Mouse (Mus musculus) CH12.LX (cell line): ENCODE data around the gene Tfap4. TPM values are rescaled to one million over a fixed set of nuclear protein-coding genes. Genes with fewer than 3 reads are reported as not detected.

Source experiments
- DNase-seq: peaks from one replicate; pipeline ENCODE4 v3.0.0-alpha.2; 2013; ENCODE audit errors: extremely low read depth
- H3K27ac ChIP-seq: 2 replicates; pipeline ENCODE4 v1.5.1; 2012; ENCODE audit warnings: low read depth, mild to moderate bottlenecking, control low read depth, moderate library complexity; ENCODE audit not compliant: insufficient read depth
- H3K27me3 ChIP-seq: replicated peaks from 2 replicates; pipeline ENCODE3; 2012; ENCODE audit warnings: inconsistent platforms
- H3K36me3 ChIP-seq, 2 experiments: replicated peaks in 1 of 2; 2 replicates each; pipeline versions ENCODE3 to v1.6.1; 2012; ENCODE audit warnings: inconsistent platforms in 1 of 2, low read length in 1 of 2, mild to moderate bottlenecking in 1 of 2, mixed read lengths in 1 of 2, moderate library complexity in 1 of 2; ENCODE audit not compliant: control insufficient read depth in 1 of 2, insufficient read depth in 1 of 2
- H3K4me1 ChIP-seq, 2 experiments: 2 replicates each; pipeline ENCODE4 v1.6.1; 2012; ENCODE audit warnings: inconsistent platforms in 1 of 2, moderate library complexity in 1 of 2; ENCODE audit not compliant: insufficient read depth in 2 of 2, control insufficient read depth in 1 of 2
- H3K4me2 ChIP-seq: 2 replicates; pipeline ENCODE4 v1.6.1; 2012; ENCODE audit warnings: low read depth, mild to moderate bottlenecking, control low read depth; ENCODE audit not compliant: poor library complexity, insufficient read depth, severe bottlenecking
- H3K4me3 ChIP-seq, 3 experiments: fragments of 150-350 bp in 1 of 3; sonication (generic) in 1 of 3; replicated peaks in 1 of 3; 2 replicates each; pipeline versions ENCODE3 to v1.5.1; 2011 to 2012; ENCODE audit warnings: low read depth in 2 of 3, low read length in 2 of 3, mild to moderate bottlenecking in 2 of 3, moderate library complexity in 2 of 3, control low read depth in 1 of 3, improper control_type of control experiment in 1 of 3, inconsistent platforms in 1 of 3, mixed read lengths in 1 of 3; ENCODE audit not compliant: poor library complexity in 1 of 3
- H3K79me2 ChIP-seq: replicated peaks from 2 replicates; pipeline ENCODE4 v1.6.1; 2012; ENCODE audit warnings: mild to moderate bottlenecking, moderate library complexity; ENCODE audit not compliant: control insufficient read depth, poor library complexity, insufficient read depth, severe bottlenecking; ENCODE audit errors: extremely low read depth
- H3K9ac ChIP-seq: 2 replicates; pipeline ENCODE4 v1.6.1; 2012; ENCODE audit warnings: low read depth, mild to moderate bottlenecking, control low read depth, moderate library complexity; ENCODE audit not compliant: insufficient read depth
- H3K9me3 ChIP-seq: replicated peaks from 2 replicates; pipeline ENCODE3; 2012; ENCODE audit warnings: low read length, inconsistent platforms, mixed read lengths
- BHLHE40 ChIP-seq: IDR thresholded peaks from 2 replicates; pipeline ENCODE4 v1.6.1; 2011; ENCODE audit warnings: mild to moderate bottlenecking, low read depth, low read length, improper control_type of control experiment
- CHD1 ChIP-seq: IDR thresholded peaks from 2 replicates; pipeline ENCODE4 v1.6.1; 2012; ENCODE audit warnings: low read depth, low read length, improper control_type of control experiment, inconsistent platforms
- CHD2 ChIP-seq: IDR thresholded peaks from 2 replicates; pipeline ENCODE4 v1.6.1; 2011; ENCODE audit warnings: low read length, improper control_type of control experiment
- CTCF ChIP-seq, 2 experiments: IDR thresholded peaks in 1 of 2; conservative IDR thresholded peaks in 1 of 2; 2 replicates each; pipeline ENCODE4 v1.5.1; 2011 to 2012; ENCODE audit warnings: low read depth in 2 of 2, low read length in 2 of 2, improper control_type of control experiment in 1 of 2, inconsistent platforms in 1 of 2, mild to moderate bottlenecking in 1 of 2, moderate library complexity in 1 of 2
- E2F4 ChIP-seq: IDR thresholded peaks from 2 replicates; pipeline ENCODE4 v1.6.1; 2011; ENCODE audit warnings: low read depth, low read length, improper control_type of control experiment; ENCODE audit not compliant: insufficient replicate concordance
- ELF1 ChIP-seq: IDR thresholded peaks from 2 replicates; pipeline ENCODE4 v1.6.1; 2014; ENCODE audit warnings: low read depth, mild to moderate bottlenecking, inconsistent platforms, low read length, improper control_type of control experiment
- EP300 ChIP-seq: IDR thresholded peaks from 2 replicates; pipeline ENCODE4 v1.6.1; 2011; ENCODE audit warnings: low read length, improper control_type of control experiment
- ETS1 ChIP-seq: conservative IDR thresholded peaks from 2 replicates; pipeline ENCODE4 v1.6.1; 2012; ENCODE audit warnings: low read depth, mild to moderate bottlenecking, inconsistent platforms, low read length, improper control_type of control experiment, moderate library complexity
- GABPA ChIP-seq: IDR thresholded peaks from 2 replicates; pipeline ENCODE4 v1.6.1; 2012; ENCODE audit warnings: low read depth, low read length, improper control_type of control experiment, inconsistent platforms; ENCODE audit not compliant: insufficient replicate concordance
- HCFC1 ChIP-seq: IDR thresholded peaks from 2 replicates; pipeline ENCODE4 v1.6.1; 2012; ENCODE audit warnings: low read depth, mild to moderate bottlenecking, inconsistent platforms, low read length, improper control_type of control experiment
- IRF4 ChIP-seq: IDR thresholded peaks from 2 replicates; pipeline ENCODE4 v1.6.1; 2014; ENCODE audit warnings: low read depth, mild to moderate bottlenecking, inconsistent platforms, low read length, improper control_type of control experiment
- JUN ChIP-seq: IDR thresholded peaks from 2 replicates; pipeline ENCODE4 v1.6.1; 2011; ENCODE audit warnings: low read depth, mild to moderate bottlenecking, low read length, improper control_type of control experiment, moderate library complexity; ENCODE audit not compliant: insufficient read depth
- JUND ChIP-seq: conservative IDR thresholded peaks from 2 replicates; pipeline ENCODE4 v1.6.1; 2011; ENCODE audit warnings: low read depth, low read length, improper control_type of control experiment
- KAT2A ChIP-seq: IDR thresholded peaks from 2 replicates; pipeline ENCODE4 v1.6.1; 2012; ENCODE audit warnings: low read length, improper control_type of control experiment, inconsistent platforms; ENCODE audit not compliant: insufficient replicate concordance
- MAFK ChIP-seq: IDR thresholded peaks from 2 replicates; pipeline ENCODE4 v1.6.1; 2011; ENCODE audit warnings: low read length, improper control_type of control experiment; ENCODE audit not compliant: insufficient replicate concordance
- MAX ChIP-seq: IDR thresholded peaks from 2 replicates; pipeline ENCODE4 v1.6.1; 2011; ENCODE audit warnings: low read length, improper control_type of control experiment
- MAZ ChIP-seq: IDR thresholded peaks from 2 replicates; pipeline ENCODE4 v1.6.1; 2012; ENCODE audit warnings: low read depth, mild to moderate bottlenecking, inconsistent platforms, low read length, improper control_type of control experiment, moderate library complexity
- MEF2A ChIP-seq: IDR thresholded peaks from 2 replicates; pipeline ENCODE4 v1.6.1; 2014; ENCODE audit warnings: low read depth, mild to moderate bottlenecking, inconsistent platforms, low read length, improper control_type of control experiment, borderline replicate concordance
- MXI1 ChIP-seq: IDR thresholded peaks from 2 replicates; pipeline ENCODE4 v1.6.1; 2011; ENCODE audit warnings: mild to moderate bottlenecking, low read depth, low read length, improper control_type of control experiment
- MYC ChIP-seq: IDR thresholded peaks from 2 replicates; pipeline ENCODE4 v1.6.1; 2011; ENCODE audit warnings: low read depth, mild to moderate bottlenecking, improper control_type of control experiment, low read length
- NELFE ChIP-seq: IDR thresholded peaks from 2 replicates; pipeline ENCODE4 v1.6.1; 2011; ENCODE audit warnings: low read depth, low read length, improper control_type of control experiment
- NRF1 ChIP-seq: IDR thresholded peaks from 2 replicates; pipeline ENCODE4 v1.6.1; 2014; ENCODE audit warnings: low read depth, mild to moderate bottlenecking, inconsistent platforms, low read length, improper control_type of control experiment, moderate library complexity
- PAX5 ChIP-seq: IDR thresholded peaks from 2 replicates; pipeline ENCODE4 v1.6.1; 2012; ENCODE audit warnings: low read length, inconsistent platforms, mixed read lengths
- POLR2A ChIP-seq: IDR thresholded peaks from 2 replicates; pipeline ENCODE4 v1.6.1; 2011; ENCODE audit warnings: low read depth, mild to moderate bottlenecking, improper control_type of control experiment, low read length
- POLR2AphosphoS2 ChIP-seq: IDR thresholded peaks from 2 replicates; pipeline ENCODE4 v1.6.1; 2011; ENCODE audit warnings: low read depth, low read length, improper control_type of control experiment
- RAD21 ChIP-seq: IDR thresholded peaks from 2 replicates; pipeline ENCODE4 v1.6.1; 2011; ENCODE audit warnings: low read depth, mild to moderate bottlenecking, low read length, improper control_type of control experiment, moderate library complexity
- RCOR1 ChIP-seq: conservative IDR thresholded peaks from 2 replicates; pipeline ENCODE4 v1.6.1; 2012; ENCODE audit warnings: low read depth, mild to moderate bottlenecking, inconsistent platforms, low read length, improper control_type of control experiment
- SIN3A ChIP-seq: IDR thresholded peaks from 2 replicates; pipeline ENCODE4 v1.6.1; 2012; ENCODE audit warnings: low read length, improper control_type of control experiment, inconsistent platforms
- SMC3 ChIP-seq: IDR thresholded peaks from 2 replicates; pipeline ENCODE4 v1.6.1; 2011; ENCODE audit warnings: low read depth, low read length, improper control_type of control experiment
- TBP ChIP-seq: conservative IDR thresholded peaks from 2 replicates; pipeline ENCODE4 v1.6.1; 2011; ENCODE audit warnings: low read depth, low read length, improper control_type of control experiment
- TCF12 ChIP-seq: IDR thresholded peaks from 2 replicates; pipeline ENCODE4 v1.6.1; 2014; ENCODE audit warnings: low read depth, mild to moderate bottlenecking, inconsistent platforms, low read length, improper control_type of control experiment
- UBTF ChIP-seq: IDR thresholded peaks from 2 replicates; pipeline ENCODE4 v1.6.1; 2012; ENCODE audit warnings: low read depth, mild to moderate bottlenecking, inconsistent platforms, low read length, improper control_type of control experiment, moderate library complexity
- USF1 ChIP-seq: IDR thresholded peaks from 2 replicates; pipeline ENCODE4 v1.6.1; 2014; ENCODE audit warnings: low read depth, mild to moderate bottlenecking, inconsistent platforms, low read length, improper control_type of control experiment
- USF2 ChIP-seq: conservative IDR thresholded peaks from 2 replicates; pipeline ENCODE4 v1.6.1; 2011; ENCODE audit warnings: low read depth, low read length, improper control_type of control experiment
- ZC3H11A ChIP-seq: IDR thresholded peaks from 2 replicates; pipeline ENCODE4 v1.6.1; 2012; ENCODE audit warnings: low read depth, mild to moderate bottlenecking, inconsistent platforms, low read length, improper control_type of control experiment
- ZKSCAN1 ChIP-seq: IDR thresholded peaks from 2 replicates; pipeline ENCODE4 v1.6.1; 2012; ENCODE audit warnings: low read depth, inconsistent platforms, low read length, improper control_type of control experiment, borderline replicate concordance
- ZMIZ1 ChIP-seq: IDR thresholded peaks from 2 replicates; pipeline ENCODE4 v1.6.1; 2012; ENCODE audit warnings: low read depth, mild to moderate bottlenecking, inconsistent platforms, low read length, improper control_type of control experiment
- ZNF384 ChIP-seq: IDR thresholded peaks from 2 replicates; pipeline ENCODE4 v1.6.1; 2012; ENCODE audit warnings: low read depth, low read length, improper control_type of control experiment, inconsistent platforms
- dilution Hi-C: fragments of 300-500 bp; cut with MboI; formaldehyde crosslinking; loops from 2 replicates; pipeline ENCODE4 v1.14.3; 2020; ENCODE audit warnings: low sequenced_read_pairs; ENCODE audit not compliant: extremely low pct_unique_long_range_greater_than_20kb, extremely low pct_ligation_motif_present
- in situ Hi-C: fragments of 300-500 bp; cut with MboI; formaldehyde crosslinking; loops from 3 replicates; pipeline ENCODE4 v1.14.3; 2019; ENCODE audit warnings: low sequenced_read_pairs, low pct_ligation_motif_present, low pct_unique_long_range_greater_than_20kb, mixed read lengths
- polyA plus RNA-seq: library from polyadenylated mRNA; unstranded; fragments of >175 nt; gene quantifications from 2 replicates; pipeline ENCODE4 v1.2.1, GENCODE M21; 2012; ENCODE audit warnings: low read depth; ENCODE audit not compliant: insufficient read length
- total RNA-seq, 2 experiments: library from RNA; depleted of rRNA; stranded (reverse); fragments of 300-350 nt in 1 of 2; fragments of >200 nt in 1 of 2; gene quantifications; 2 replicates each; pipeline ENCODE4 v1.2.3; 2012 to 2014

The Tfap4 gene
- total RNA-seq (2012; rRNA removed) (23.5 and 27.5 TPM in 2 replicates), total RNA-seq (2014; rRNA removed) (24.0 and 25.0 TPM in 2 replicates), polyA plus RNA-seq (43.3 and 46.6 TPM in 2 replicates)

- Histone ChIP-seq H3K9ac (peak within 1 kb of the TSS; percentile 67), H3K36me3 (peaks cover 0 to 25% of the 10 kb centered on the region in 2 experiments), H3K9me3 (peaks cover 10% of the 10 kb centered on the region), H3K4me3 (peak within 1 kb of the TSS; percentile 71 to 92 (median 79)), H3K4me1 (peaks cover 9 to 33% of the 10 kb centered on the region in 2 experiments), H3K79me2 (peaks cover 18% of the 10 kb centered on the region), H3K27ac (peak within 1 kb of the TSS; percentile 64), H3K27me3 (peaks cover 26% of the 10 kb centered on the region), H3K4me2 (peak within 1 kb of the TSS; percentile 77)
- DNase-seq = peak; percentile 93
- dilution Hi-C loops = no loop called here
- no peak for TF ChIP-seq JUN
- TF ChIP-seq HCFC1 = peak; percentile 58
- TF ChIP-seq ELF1 = peak; percentile 51; the same call in 1 of the 2 replicates
- TF ChIP-seq MYC = no peak
- peak; percentile 21; the same call in 1 of the 2 replicates for TF ChIP-seq MEF2A
- TF ChIP-seq KAT2A = peak; percentile 75; the same call in 1 of the 2 replicates
- TF ChIP-seq MXI1 = no peak; the same call in none of the 2 replicates
- TF ChIP-seq RAD21 = peak; percentile 5
- no peak for TF ChIP-seq NELFE
- no peak for TF ChIP-seq CHD1
- no peak for TF ChIP-seq ZC3H11A
- no peak for TF ChIP-seq TBP
- TF ChIP-seq USF1 = no peak
- TF ChIP-seq TCF12 = peak; percentile 59; the same call in 1 of the 2 replicates
- TF ChIP-seq UBTF = peak; percentile 0; the same call in 1 of the 2 replicates
- peak; percentile 29 for TF ChIP-seq SMC3
- TF ChIP-seq POLR2A = no peak
- TF ChIP-seq NRF1 = no peak
- no peak for TF ChIP-seq PAX5
- peak; percentile 100 for TF ChIP-seq SIN3A
- peak; percentile 98 for TF ChIP-seq ETS1
- TF ChIP-seq ZKSCAN1 = no peak; the same call in 1 of the 2 replicates
- no peak for TF ChIP-seq GABPA
- peak; percentile 92 for TF ChIP-seq E2F4
- TF ChIP-seq MAFK = no peak
- TF ChIP-seq RCOR1 = no peak
- TF ChIP-seq ZNF384 = peak; percentile 95
- TF ChIP-seq MAZ = peak; percentile 86
- peak; percentile 44 for TF ChIP-seq BHLHE40
- no peak; the same call in none of the 2 replicates for TF ChIP-seq MAX
- TF ChIP-seq EP300 = no peak
- no peak for TF ChIP-seq ZMIZ1
- no peak for TF ChIP-seq POLR2AphosphoS2
- no peak for TF ChIP-seq JUND
- no peak for TF ChIP-seq USF2
- peak; percentile 76 for TF ChIP-seq IRF4
- TF ChIP-seq CTCF (conservative IDR thresholded peaks at IDR 0.05 in 1 of 2, IDR thresholded peaks at IDR 0.05 in 1 of 2; ENCODE audit: low read depth in 2 of 2, low read length in 2 of 2) = peak in 1 of 2 experiments; percentile 83; a peak in 2 of 4 replicates
- 0 out of 2 replicates have a peak, but pooled peaks have one; percentile 17 for TF ChIP-seq CHD2
- in situ Hi-C loops = loop anchor here (5.0 kb wide), 1 partner anchor 118 kb away; the partner anchor contains the start of gene Coro7
Observed at GRCm38 (mm10) chr16:4559715-4560144, at the start of gene Tfap4. Gene Tfap4 (minus strand): TSS chr16:4559854.
